Mouse (Mus musculus) spleen, postnatal 36 days (tissue): ENCODE results near the gene Ablim1.

Experiments used
- DNase-seq, 2 experiments: peaks; one replicate each; pipeline ENCODE4 v3.0.0; 2022; ENCODE audit warnings: low spot score in 2 of 2, mixed read lengths in 1 of 2

Gene Ablim1

DNA sequence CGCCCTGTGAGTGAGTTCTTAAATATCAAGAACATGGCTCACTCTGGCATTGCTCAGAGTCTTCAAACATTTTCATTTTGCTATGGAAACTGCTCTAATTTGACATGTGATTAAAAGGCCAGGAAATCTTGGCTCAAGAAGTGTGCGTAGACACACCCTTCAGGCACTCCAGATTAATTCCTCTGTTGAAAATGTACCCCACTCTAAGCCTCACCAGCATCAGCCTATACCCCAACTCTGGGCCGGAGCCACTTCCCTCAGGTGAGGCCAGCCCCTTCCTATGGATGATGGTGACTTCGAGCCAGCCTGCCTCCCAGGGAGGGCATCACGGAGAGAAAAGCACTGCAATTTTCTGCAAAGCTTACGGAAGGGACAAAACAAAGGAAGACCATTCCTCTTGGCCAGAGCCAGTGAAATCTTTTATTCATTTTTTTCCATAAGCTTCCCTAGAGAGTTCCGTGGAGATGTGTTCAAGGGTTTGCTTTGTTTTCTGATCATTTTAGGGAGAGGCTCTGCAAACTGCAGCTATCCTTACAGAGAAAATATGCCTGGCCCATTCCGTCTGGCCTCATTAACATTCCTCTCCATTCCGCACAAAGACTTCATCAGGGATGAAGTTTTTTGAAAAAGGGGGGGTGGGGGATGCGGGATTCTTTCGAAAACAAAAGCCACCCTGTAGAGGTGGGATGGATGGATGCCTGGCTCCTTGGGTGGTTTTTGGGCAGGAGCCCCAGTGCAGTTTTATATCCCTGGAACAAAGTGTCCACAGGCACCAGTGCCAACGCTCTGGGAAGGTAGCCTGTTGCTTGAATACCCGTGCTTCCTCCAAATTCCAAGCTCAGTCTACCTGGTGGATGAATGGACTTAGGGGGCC is 236.7 kb downstream of the Ablim1 start:
- no peak for DNase-seq

DNA sequence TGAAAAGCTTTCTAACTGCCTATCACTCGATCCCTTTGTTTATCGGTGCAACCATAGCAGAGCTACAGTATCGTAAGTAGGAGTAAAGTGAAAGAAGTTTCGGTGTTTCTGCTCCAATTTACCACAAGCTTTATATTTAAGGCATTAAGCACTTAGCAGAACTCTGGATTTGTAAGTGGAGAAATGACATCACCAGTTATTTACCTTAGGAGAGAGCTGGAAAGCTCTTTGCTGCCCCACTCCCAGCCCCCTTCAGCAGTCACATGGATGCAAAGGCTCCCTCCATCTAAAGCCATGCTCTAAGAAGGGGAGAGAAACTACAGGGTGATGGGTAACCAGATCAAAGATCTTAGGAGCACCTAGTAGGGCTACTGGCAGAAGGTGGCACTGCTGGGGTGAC is 241.3 kb downstream of the Ablim1 start:
- no peak for DNase-seq

GRCm38 (mm10) chr19:57072756-57073155 is 242.0 kb downstream of the Ablim1 start:
- peak; percentile 71 to 78 for DNase-seq

- no peak for DNase-seq
These were observed 247.6 kb downstream of the Ablim1 start for GRCm38 (mm10) chr19:57067108-57067613.

- peak; percentile 58 to 68 for DNase-seq
These were observed 248.4 kb downstream of the Ablim1 start for GRCm38 (mm10) chr19:57066313-57066712.

- no peak for DNase-seq
These were observed 252.0 kb downstream of the Ablim1 start for GRCm38 (mm10) chr19:57062746-57063145.

- no peak for DNase-seq
These were observed 255.6 kb downstream of the Ablim1 start for GRCm38 (mm10) chr19:57059018-57059580.

- DNase-seq = no peak
These were observed 257.2 kb downstream of the Ablim1 start for GRCm38 (mm10) chr19:57057568-57057967.

DNA sequence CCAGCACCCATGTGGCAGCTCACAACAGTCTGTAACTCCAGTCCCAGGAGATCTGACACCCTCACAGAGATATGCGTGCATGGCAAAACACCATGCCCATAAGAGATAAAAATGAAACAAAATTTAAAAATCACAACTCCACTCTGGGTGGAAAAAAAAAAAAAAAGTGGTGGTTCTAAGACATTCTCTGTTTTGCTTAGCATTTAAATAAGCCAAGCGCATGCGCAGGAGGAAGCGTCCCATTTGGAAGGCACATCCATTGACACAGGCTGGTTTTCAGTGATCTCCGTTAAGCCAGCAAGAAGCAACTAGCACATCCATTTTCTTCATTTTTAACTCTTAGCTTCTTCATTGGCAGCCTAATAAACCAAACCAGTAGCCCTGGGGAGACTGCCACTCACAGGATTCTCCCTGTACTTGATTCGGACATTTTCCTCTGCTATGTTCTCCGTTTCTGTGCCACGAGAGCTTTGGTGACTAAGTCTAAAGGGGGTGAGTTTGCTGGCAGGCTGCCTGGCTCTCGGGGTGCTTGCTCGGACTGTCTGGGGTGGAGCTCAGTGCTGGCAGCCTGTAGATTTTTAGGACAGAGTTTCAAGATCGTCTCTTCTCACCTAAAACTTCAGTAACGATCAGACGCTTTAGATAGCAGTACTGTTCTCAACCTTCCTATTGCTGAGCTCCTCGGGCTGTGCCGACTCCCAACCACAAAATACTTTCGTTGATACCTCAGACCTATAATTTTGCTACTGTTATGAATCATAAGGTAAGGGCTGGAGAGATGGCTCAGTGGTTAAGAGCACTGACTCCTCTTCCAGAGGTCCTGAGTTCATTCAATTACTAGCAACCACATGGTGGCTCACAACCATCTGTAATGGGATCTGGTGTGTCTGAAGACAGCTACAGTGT is 259.3 kb downstream of the Ablim1 start:
- DNase-seq = no peak

DNA sequence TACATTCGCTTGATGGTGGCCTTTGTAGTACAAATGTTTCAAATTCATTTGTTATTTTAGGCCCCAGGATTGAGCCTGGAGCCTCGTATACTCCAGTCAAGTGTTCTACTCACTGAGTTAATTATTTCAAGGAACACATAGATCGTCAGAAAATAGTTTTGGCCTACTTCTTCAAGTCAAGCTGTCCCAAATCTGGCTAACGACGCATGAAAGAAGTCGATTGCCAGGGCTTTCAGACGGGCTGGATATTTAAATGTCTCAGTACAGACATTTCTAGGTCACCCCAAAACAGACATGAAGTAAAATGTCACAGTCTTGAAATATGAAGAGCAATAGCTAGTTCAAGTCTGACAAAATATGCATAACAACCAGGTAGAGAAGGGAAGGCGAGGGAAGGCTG is 261.8 kb downstream of the Ablim1 start:
- DNase-seq = no peak

GRCm38 (mm10) chr19:57052016-57052415 is 262.7 kb downstream of the Ablim1 start:
- no peak for DNase-seq

DNA sequence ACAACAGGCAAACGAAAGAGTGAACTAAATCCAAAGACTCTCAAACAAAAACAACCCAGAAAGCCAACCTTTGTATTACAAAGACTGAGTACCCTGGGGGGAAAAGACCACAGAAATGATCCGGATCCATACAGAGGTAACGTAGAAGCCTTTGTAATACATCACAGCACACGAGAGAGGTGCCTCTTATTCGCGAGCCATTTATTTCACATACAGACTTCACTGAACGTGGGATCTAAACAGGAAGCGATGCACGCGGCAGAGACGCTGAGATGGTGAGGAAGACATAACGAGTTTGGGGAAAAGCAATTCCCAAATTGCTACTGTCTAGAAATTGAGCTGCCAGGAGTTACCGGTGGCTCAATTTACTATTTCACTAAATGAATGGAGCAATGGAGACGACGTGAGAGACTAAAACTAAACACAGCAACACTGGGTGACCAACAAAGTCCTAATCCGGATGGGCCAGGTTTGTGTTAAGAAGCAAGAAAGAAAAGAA is 265.1 kb downstream of the Ablim1 start:
- DNase-seq = no peak

DNA sequence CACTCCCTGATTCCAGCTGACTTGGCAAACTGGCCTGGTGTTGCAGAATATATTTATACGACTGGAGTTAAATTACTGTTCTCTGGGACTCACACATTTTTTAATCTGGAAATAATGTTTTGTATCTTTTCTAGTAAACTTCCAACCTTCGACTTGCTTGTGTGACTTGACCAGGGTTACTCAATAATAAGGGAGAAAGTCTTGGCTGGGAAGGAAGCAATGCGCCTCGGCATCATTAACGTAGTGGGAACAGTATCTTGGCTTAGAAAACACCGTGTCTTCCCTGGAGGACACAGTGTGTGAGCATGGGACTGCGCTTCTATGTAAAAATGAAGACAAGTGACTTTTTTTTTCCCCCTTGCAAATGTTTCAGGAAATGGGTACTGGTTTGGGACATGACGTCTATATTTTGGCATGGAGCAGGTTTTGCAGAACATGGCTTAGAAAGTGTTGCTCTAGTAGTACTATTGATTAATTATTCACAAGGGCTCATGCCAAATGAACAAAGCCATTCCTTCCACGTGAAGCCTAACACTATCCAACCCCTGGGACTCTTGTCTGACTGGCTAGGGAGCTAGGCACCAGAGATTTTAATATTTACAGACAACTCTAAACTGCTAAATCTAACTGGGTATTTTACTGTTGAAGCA is 266.9 kb downstream of the Ablim1 start:
- no peak for DNase-seq

DNA sequence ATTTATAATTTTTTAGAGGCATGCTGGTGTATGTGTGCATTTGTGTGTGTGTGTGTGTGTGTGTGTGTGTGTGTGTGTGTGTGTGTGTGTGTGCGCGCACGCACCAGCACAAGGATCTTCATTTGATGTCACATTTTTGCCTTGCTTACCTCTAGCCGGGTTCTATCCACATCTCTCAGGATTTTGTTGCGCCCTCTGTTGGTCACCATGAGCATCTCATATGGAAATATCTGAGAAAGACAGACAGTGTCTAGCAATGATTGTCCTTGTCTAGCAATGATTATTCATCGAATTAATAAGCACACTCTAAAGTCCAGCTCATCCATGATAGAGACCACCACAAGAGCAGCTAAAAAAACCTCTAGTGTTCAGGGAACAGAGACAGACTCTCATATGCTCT is 275.5 kb downstream of the Ablim1 start:
- DNase-seq = no peak

- DNase-seq = no peak
These were observed 277.9 kb downstream of the Ablim1 start for GRCm38 (mm10) chr19:57036860-57037259.

GRCm38 (mm10) chr19:57031582-57031981 is 283.1 kb downstream of the Ablim1 start:
- peak; percentile 34 to 37 for DNase-seq

DNA sequence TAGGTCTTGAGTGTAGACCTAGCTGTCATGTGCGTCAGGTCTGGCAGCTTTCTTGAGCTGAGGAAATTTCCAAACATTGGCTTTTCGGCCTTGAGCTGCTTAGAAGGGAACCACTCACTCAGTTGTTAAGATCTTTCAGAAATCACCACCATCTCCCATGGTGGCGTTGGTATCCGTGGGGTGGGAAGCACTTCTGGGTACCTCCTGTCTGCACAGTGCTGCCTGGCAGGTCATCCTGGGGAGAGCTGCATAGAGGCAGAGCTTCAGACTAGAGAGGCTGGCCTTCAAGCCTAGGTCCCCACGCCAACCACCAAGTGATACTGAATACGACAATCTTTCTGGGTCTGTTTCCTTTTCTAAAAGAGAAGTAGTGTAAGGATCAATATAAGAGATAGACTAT is 285.3 kb downstream of the Ablim1 start:
- no peak for DNase-seq

DNA sequence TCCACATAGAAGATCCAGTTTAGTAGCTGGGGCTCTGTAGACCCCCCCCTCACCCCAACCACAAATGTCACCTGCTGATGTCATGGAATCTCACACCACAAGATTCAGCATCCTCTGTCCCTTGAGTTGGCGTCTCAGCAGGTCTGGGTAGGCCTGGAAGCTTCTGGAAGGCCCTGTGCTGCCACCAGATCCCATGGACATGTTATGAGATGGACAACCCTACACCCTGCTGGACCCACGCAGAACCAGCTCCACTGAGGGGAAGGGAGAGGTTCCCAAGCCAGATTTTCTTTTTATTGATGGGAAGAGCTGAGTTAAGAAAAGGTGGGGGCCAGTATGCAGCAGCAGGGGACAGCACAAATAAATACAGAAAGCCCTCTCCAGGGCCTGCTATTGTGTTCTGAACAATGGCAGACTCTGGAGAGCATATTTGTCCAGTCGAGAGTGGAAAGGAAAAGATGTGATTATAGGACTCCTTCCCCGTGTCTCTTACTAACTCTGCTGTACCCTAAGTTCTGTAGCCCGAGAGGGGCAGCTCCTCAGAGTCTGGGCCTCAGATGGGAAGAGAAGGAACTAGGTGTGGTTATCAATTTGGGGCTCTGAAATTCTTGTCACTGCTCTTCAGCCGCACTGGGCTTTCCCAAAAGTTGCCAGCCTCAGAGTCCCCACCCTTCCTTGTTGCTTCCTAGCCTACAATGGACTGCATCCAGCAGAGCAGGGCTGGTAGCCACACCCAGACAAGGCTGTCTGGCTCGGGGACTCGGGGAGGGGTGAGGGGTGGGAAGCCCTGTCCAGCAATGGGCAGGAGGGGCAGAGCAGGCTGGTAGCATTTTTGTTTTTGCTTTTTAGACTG is 286.2 kb downstream of the Ablim1 start:
- no peak for DNase-seq

GRCm38 (mm10) chr19:57026501-57026900 is 288.2 kb downstream of the Ablim1 start:
- no peak for DNase-seq

- no peak for DNase-seq
These were observed 296.9 kb downstream of the Ablim1 start for GRCm38 (mm10) chr19:57017785-57018179.
